In the genomic region with DNA sequence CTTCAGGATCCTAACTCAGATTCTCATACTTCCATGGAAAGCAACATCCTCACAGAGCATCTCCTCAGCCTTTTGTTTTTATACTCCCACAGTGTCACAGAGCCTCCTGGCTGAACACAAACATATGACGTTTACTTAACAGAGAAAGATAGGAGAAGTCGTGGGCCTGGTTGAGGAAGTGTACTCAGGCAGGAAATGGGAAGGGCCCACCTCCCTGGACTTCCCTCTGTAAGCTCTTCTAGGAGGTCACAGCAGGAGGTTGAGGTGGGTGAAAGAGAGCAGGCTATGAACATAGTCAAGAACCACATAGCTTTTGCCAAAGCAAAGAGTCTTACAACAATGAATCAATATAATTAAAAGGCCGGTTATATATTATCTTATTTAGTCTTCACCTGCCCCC, we compare ENCODE assay signal across 18 mouse cellular contexts. TPM values are rescaled to one million over a fixed set of nuclear protein-coding genes. Genes with fewer than 3 reads are reported as not detected.
A peak's percentile ranks its signal among the peaks of the same experiment; 100 is the strongest.
DNase-seq lines count a peak whose midpoint lies in the region; ATAC-seq lines count a peak whose summit lies in the region.
"Had no signal": no experiment of that assay in that cellular context is flagged by ENCODE, and none has a peak within 500 bp of the region (broad histone marks: within the 10 kb centered on the region; RNA-seq: fewer than 3 reads in every experiment).

No protein-coding gene starts in this region.

- 48% methylated on average over 3 of the region's 3 CpGs for WGBS in heart, embryonic 10.5 days
- WGBS in liver, embryonic 16.5 days (ENCODE audit: insufficient replicate concordance), result 19% methylated on average over 3 of the region's 3 CpGs
- 23% methylated on average over 3 of the region's 3 CpGs for WGBS in liver, embryonic 11.5 days
- WGBS in heart, embryonic 16.5 days, result 39% methylated on average over 3 of the region's 3 CpGs
- 84% methylated on average over 3 of the region's 3 CpGs for WGBS in forebrain, embryonic 10.5 days

- no peak overlapping the region for H3K4me2 ChIP-seq in liver, embryonic 16.5 days (ENCODE audit: low read depth, low read length)
- H3K4me2 ChIP-seq in liver, embryonic 11.5 days, result no peak overlapping the region
- H3K4me2 ChIP-seq in heart, embryonic 16.5 days (ENCODE audit: low read depth, low read length), result no peak overlapping the region
- H3K4me2 ChIP-seq: hindbrain, embryonic 12.5 days; liver, embryonic 15.5 days; neural tube, embryonic 12.5 days had no signal

- H3K4me1 ChIP-seq in heart, embryonic 10.5 days, result peaks cover 48% of the 10 kb centered on the region
- peaks cover 8% of the 10 kb centered on the region for H3K4me1 ChIP-seq in liver, embryonic 16.5 days (ENCODE audit: control insufficient read depth, low read depth, low read length)
- peaks cover 15% of the 10 kb centered on the region for H3K4me1 ChIP-seq in liver, embryonic 11.5 days (replicated peaks; ENCODE audit: control insufficient read depth, insufficient read depth, low read length)
- peaks cover 40% of the 10 kb centered on the region for H3K4me1 ChIP-seq in heart, embryonic 16.5 days (ENCODE audit: control insufficient read depth, insufficient read depth, low read length)
- peaks cover 28% of the 10 kb centered on the region for H3K4me1 ChIP-seq in forebrain, embryonic 10.5 days

- intact Hi-C loops in heart, postnatal 10 days (cut with DNase I), result no loop called here

- H3K4me3 ChIP-seq in heart, embryonic 10.5 days, result no peak overlapping the region
- no peak overlapping the region for H3K4me3 ChIP-seq in liver, embryonic 16.5 days (ENCODE audit: low read depth, low read length)
- H3K4me3 ChIP-seq in liver, embryonic 11.5 days (ENCODE audit: low read depth, low read length), result no peak overlapping the region
- no peak overlapping the region for H3K4me3 ChIP-seq in heart, embryonic 16.5 days (ENCODE audit: low read length)
- no peak overlapping the region for H3K4me3 ChIP-seq in forebrain, embryonic 10.5 days
- H3K4me3 ChIP-seq: gastrocnemius, adult 2 months; hindbrain, embryonic 12.5 days; liver, embryonic 15.5 days; neural tube, embryonic 12.5 days had no signal

- peak; percentile 49; the same call in 1 of the 2 replicates for ATAC-seq in liver, embryonic 16.5 days (ENCODE audit: low read depth)
- no peak for ATAC-seq in liver, embryonic 11.5 days (replicated peaks; ENCODE audit: low FRiP score)
- no peak for ATAC-seq in heart, embryonic 16.5 days (replicated peaks; ENCODE audit: extremely low read depth, insufficient read depth, low FRiP score)
- ATAC-seq in megakaryocyte progenitor cell, adult 5-6 weeks (replicated peaks; ENCODE audit: poor library complexity), result peak; percentile 54
- ATAC-seq: forebrain, embryonic 16.5 days; intestine, embryonic 16.5 days; midbrain, embryonic 16.5 days had no signal

- no peaks in the 10 kb centered on the region for H3K27me3 ChIP-seq in heart, embryonic 10.5 days (ENCODE audit: insufficient read depth, poor library complexity, severe bottlenecking)
- H3K27me3 ChIP-seq in liver, embryonic 16.5 days (ENCODE audit: control insufficient read depth, insufficient read depth, low read depth, low read length), result no peaks in the 10 kb centered on the region
- H3K27me3 ChIP-seq in liver, embryonic 11.5 days (replicated peaks; ENCODE audit: control insufficient read depth, insufficient read depth, low read length), result no peaks in the 10 kb centered on the region
- H3K27me3 ChIP-seq in heart, embryonic 16.5 days (ENCODE audit: control insufficient read depth, insufficient read depth, low read length), result no peaks in the 10 kb centered on the region
- H3K27me3 ChIP-seq in forebrain, embryonic 10.5 days (ENCODE audit: poor library complexity, severe bottlenecking), result no peaks in the 10 kb centered on the region
- H3K27me3 ChIP-seq: hindbrain, embryonic 12.5 days; liver, embryonic 15.5 days; neural tube, embryonic 12.5 days had no signal

- H3K27ac ChIP-seq in heart, embryonic 10.5 days, result peak overlapping the region; percentile 75; the same call in 1 of the 2 replicates
- H3K27ac ChIP-seq in liver, embryonic 16.5 days (ENCODE audit: low read length), result no peak overlapping the region
- no peak overlapping the region for H3K27ac ChIP-seq in liver, embryonic 11.5 days (ENCODE audit: low read depth, low read length)
- H3K27ac ChIP-seq in heart, embryonic 16.5 days (ENCODE audit: low read length), result peak overlapping the region; percentile 60; the same call in 1 of the 2 replicates
- no peak overlapping the region for H3K27ac ChIP-seq in forebrain, embryonic 10.5 days
- H3K27ac ChIP-seq: gastrocnemius, adult 2 months; hindbrain, embryonic 12.5 days; liver, embryonic 15.5 days; neural tube, embryonic 12.5 days had no signal

- DNase-seq in heart, embryonic 10.5 days (ENCODE audit: low spot score), result no peak
- no peak for DNase-seq in heart, postnatal 10 days
- DNase-seq in liver, embryonic 11.5 days (ENCODE audit: low spot score), result no peak
- DNase-seq in thymus, postnatal 25 days, result no peak
- DNase-seq in forebrain, embryonic 10.5 days (ENCODE audit: extremely low spot score, low spot score), result no peak
- DNase-seq: adrenal gland, adult 8-10 months; cerebellum, adult 9-10 months; gastrocnemius, adult 2 months; right cerebral cortex, postnatal 4 days had no signal

- no peaks in the 10 kb centered on the region for H3K9me3 ChIP-seq in heart, embryonic 10.5 days
- no peaks in the 10 kb centered on the region for H3K9me3 ChIP-seq in liver, embryonic 16.5 days (replicated peaks; ENCODE audit: control insufficient read depth, low read length)
- no peaks in the 10 kb centered on the region for H3K9me3 ChIP-seq in liver, embryonic 11.5 days (ENCODE audit: control insufficient read depth, low read length)
- no peaks in the 10 kb centered on the region for H3K9me3 ChIP-seq in heart, embryonic 16.5 days (replicated peaks; ENCODE audit: control insufficient read depth, low read length)
- H3K9me3 ChIP-seq in forebrain, embryonic 10.5 days, result no peaks in the 10 kb centered on the region
- H3K9me3 ChIP-seq: hindbrain, embryonic 12.5 days; liver, embryonic 15.5 days; neural tube, embryonic 12.5 days had no signal

- no peak overlapping the region for H3K9ac ChIP-seq in liver, embryonic 16.5 days (ENCODE audit: low read depth, low read length)
- no peak overlapping the region for H3K9ac ChIP-seq in liver, embryonic 11.5 days (ENCODE audit: low read depth, low read length)
- no peak overlapping the region for H3K9ac ChIP-seq in heart, embryonic 16.5 days (ENCODE audit: low read length)
- H3K9ac ChIP-seq: hindbrain, embryonic 12.5 days; liver, embryonic 15.5 days; neural tube, embryonic 12.5 days had no signal

- no peaks in the 10 kb centered on the region for H3K36me3 ChIP-seq in heart, embryonic 10.5 days
- no peaks in the 10 kb centered on the region for H3K36me3 ChIP-seq in liver, embryonic 16.5 days (ENCODE audit: control insufficient read depth, insufficient read depth)
- no peaks in the 10 kb centered on the region for H3K36me3 ChIP-seq in liver, embryonic 11.5 days (ENCODE audit: control insufficient read depth, insufficient read depth, low read length)
- H3K36me3 ChIP-seq in heart, embryonic 16.5 days (ENCODE audit: control insufficient read depth, insufficient read depth), result no peaks in the 10 kb centered on the region
- H3K36me3 ChIP-seq in forebrain, embryonic 10.5 days (replicated peaks), result no peaks in the 10 kb centered on the region
- H3K36me3 ChIP-seq: hindbrain, embryonic 12.5 days; liver, embryonic 15.5 days; neural tube, embryonic 12.5 days had no signal

RNA-seq across cellular contexts. Expression of a gene that starts 28.8 kb away (rescaled TPM):
- polyA plus RNA-seq in heart, embryonic 10.5 days (2016; fragmentation: Nextera tagmentation; extraction: Ambion mirVana), result 16.9 and 19.6 TPM in 2 replicates
- total RNA-seq in heart, postnatal 10 days (2021), result 10 to 100 TPM; 90.0 to 93.5 TPM
- 4.3 TPM in 2 replicates for polyA plus RNA-seq in liver, embryonic 16.5 days (2015; fragmentation: Nextera tagmentation; extraction: Ambion mirVana)
- polyA plus RNA-seq in liver, embryonic 11.5 days (2014; fragmentation: Nextera tagmentation; extraction: Ambion mirVana), result 11.7 and 14.4 TPM in 2 replicates
- polyA plus RNA-seq in heart, embryonic 16.5 days (2015; fragmentation: Nextera tagmentation; extraction: Ambion mirVana), result 16.8 and 20.4 TPM in 2 replicates
- total RNA-seq in megakaryocyte progenitor cell, adult 5-6 weeks (2015), result 56.7 and 64.2 TPM in 2 replicates
- 45.8 and 69.0 TPM in 2 replicates for total RNA-seq in megakaryocyte progenitor cell, adult 5-6 weeks (2017)
- 10.5 and 11.5 TPM in 2 replicates for polyA plus RNA-seq in forebrain, embryonic 10.5 days (2016; fragmentation: Nextera tagmentation; extraction: Ambion mirVana)

RNA-seq across cellular contexts. Expression of a gene that starts 55.1 kb away (rescaled TPM):
- polyA plus RNA-seq in heart, embryonic 10.5 days (2016; fragmentation: Nextera tagmentation; extraction: Ambion mirVana), result 52.8 and 63.4 TPM in 2 replicates
- total RNA-seq in heart, postnatal 10 days (2021), result 10 to 100 TPM; 52.7 to 58.7 TPM
- 12.3 and 13.8 TPM in 2 replicates for polyA plus RNA-seq in liver, embryonic 16.5 days (2015; fragmentation: Nextera tagmentation; extraction: Ambion mirVana)
- 42.7 and 49.0 TPM in 2 replicates for polyA plus RNA-seq in liver, embryonic 11.5 days (2014; fragmentation: Nextera tagmentation; extraction: Ambion mirVana)
- 43.5 and 45.5 TPM in 2 replicates for polyA plus RNA-seq in heart, embryonic 16.5 days (2015; fragmentation: Nextera tagmentation; extraction: Ambion mirVana)
- total RNA-seq in megakaryocyte progenitor cell, adult 5-6 weeks (2015), result 51.7 and 60.3 TPM in 2 replicates
- 49.2 and 49.9 TPM in 2 replicates for total RNA-seq in megakaryocyte progenitor cell, adult 5-6 weeks (2017)
- 63.0 and 67.6 TPM in 2 replicates for polyA plus RNA-seq in forebrain, embryonic 10.5 days (2016; fragmentation: Nextera tagmentation; extraction: Ambion mirVana)

Comparison
In these comparisons a context has a peak if more than half of its experiments do, and no peak if none do; other contexts are left out.
1. ATAC-seq: peak in liver, embryonic 16.5 days (single experiment) and megakaryocyte progenitor cell, adult 5-6 weeks (single experiment); none in liver, embryonic 11.5 days (single experiment) and heart, embryonic 16.5 days (single experiment).
2. H3K27ac ChIP-seq: peak in heart, embryonic 10.5 days (single experiment) and heart, embryonic 16.5 days (single experiment); none in liver, embryonic 16.5 days (single experiment), liver, embryonic 11.5 days (single experiment) and forebrain, embryonic 10.5 days (single experiment).